Mouse (Mus musculus) Patski (cell line): ENCODE measurements around the gene Klhdc8b. TPM values are rescaled to one million over a fixed set of nuclear protein-coding genes. Genes with fewer than 3 reads are reported as not detected.

Experiments used
- ATAC-seq: fragments of 100-300 bp; one replicate; pipeline ENCODE4 v1.8.0; 2021
- CTCF ChIA-PET: fragments of 350-600 bp; sonication (Branson Sonifier 250); formaldehyde crosslinking; loops from one replicate; lab custom pipeline; 2022; ENCODE audit warnings: inconsistent platforms; lab: Charles Lee
- POLR2A ChIA-PET: fragments of 350-600 bp; sonication (Branson Sonifier 250); formaldehyde crosslinking; loops from one replicate; lab custom pipeline; 2022; ENCODE audit warnings: antibody characterized with exemption, inconsistent platforms; lab: Charles Lee
- DNase-seq: peaks from one replicate; pipeline ENCODE4 v3.0.0-alpha.2; 2011; ENCODE audit warnings: low read depth, low spot score
- H3K27me3 ChIP-seq: fragments of 371-371 bp; one replicate; pipeline ENCODE4 v1.5.1; 2021
- CTCF ChIP-seq: fragments of 100-300 bp; IDR thresholded peaks from one replicate; pipeline ENCODE4 v1.5.1; 2021
- in situ Hi-C: fragments of 300-500 bp; cut with MboI; formaldehyde crosslinking; loops from 3 replicates; pipeline ENCODE4 v1.11.1; 2018; ENCODE audit warnings: low pct_unique_long_range_greater_than_20kb, mixed read lengths
- polyA plus RNA-seq: library from polyadenylated mRNA; unstranded; gene quantifications from one replicate; pipeline ENCODE4 v1.2.3, GENCODE M21; 2021

Gene Klhdc8b
- polyA plus RNA-seq, 1 experiment from 2014 or later = 20.8 TPM

DNA sequence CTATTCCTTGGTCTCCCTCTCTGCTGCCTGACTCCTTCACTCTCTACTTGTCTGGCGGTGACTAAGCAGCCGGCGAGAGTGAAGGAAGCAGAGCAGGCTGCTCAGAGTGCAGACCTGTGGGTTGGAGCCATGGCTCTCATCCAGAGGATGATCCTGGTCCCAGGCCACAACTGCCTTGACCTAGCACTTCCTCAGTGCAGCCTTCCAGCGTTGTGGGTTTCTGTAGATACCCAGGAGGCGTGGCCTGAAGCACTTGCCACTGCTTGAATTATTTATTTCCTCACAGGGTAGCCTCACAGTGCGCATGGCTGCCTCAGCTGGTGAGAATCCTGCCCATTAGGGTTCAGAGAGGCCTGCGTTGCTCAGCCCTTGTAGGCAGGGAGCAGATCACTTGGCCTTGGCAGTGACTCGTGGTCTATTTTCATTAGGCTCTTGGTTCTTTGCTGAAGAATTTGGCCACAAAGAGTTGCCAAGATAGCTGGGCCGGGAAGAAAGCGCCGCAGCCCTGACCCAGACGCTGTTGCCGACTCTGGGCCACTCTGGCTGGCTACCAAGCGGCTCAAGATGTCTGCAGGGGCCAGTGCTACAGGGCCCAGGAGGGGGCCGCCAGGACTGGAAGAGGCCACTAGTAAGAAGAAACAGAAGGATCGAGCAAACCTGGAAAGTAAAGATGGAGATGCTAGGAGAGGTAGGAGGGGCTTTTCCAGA lies 30.8 kb upstream of the Klhdc8b start:
- ATAC-seq = peak; percentile 2
- POLR2A ChIA-PET = interaction anchor here (0.8 to 5.5 kb wide), 4 partner anchors 12 to 110 kb away, joined by 3 to 30 read pairs (median 3); partner anchors contain the start of gene Lamb2
- H3K27me3 ChIP-seq = no peaks in the 10 kb centered on the region
- TF ChIP-seq CTCF = no peak
- in situ Hi-C loops = no loop called here
- CTCF ChIA-PET = no interaction called here
- DNase-seq = peak; percentile 37

DNA sequence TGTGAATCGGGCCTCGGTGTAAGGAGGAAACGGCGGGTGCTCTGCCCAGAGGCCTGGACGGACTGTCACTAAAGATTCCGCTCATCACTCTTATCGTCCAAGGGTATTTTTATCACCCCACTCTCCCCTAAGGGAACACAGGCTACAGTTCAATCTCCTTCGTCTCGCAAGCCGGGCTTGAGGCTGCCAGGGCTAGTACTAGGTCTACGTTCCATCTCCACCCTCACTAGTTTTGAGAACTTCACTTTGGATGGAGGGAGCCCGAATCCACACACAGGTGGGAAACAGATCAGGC lies 29.9 kb upstream of the Klhdc8b start:
- no peaks in the 10 kb centered on the region for H3K27me3 ChIP-seq
- ChIA-PET CTCF (no interaction called here), POLR2A (interaction anchor here (1.0 to 5.5 kb wide), 3 partner anchors 11 to 28 kb away, joined by 3 to 30 read pairs (median 3); partner anchors contain the start of gene Lamb2)
- no peak for TF ChIP-seq CTCF
- no peak for DNase-seq
- no peak for ATAC-seq
- in situ Hi-C loops = no loop called here

- no peak for TF ChIP-seq CTCF
- in situ Hi-C loops = no loop called here
- ChIA-PET POLR2A (interaction anchor here (0.5 to 5.5 kb wide), 5 partner anchors 11 to 73 kb away, joined by 3 to 30 read pairs (median 3); partner anchors contain the start of genes Lamb2 and Qars), CTCF (no interaction called here)
- DNase-seq (peak; percentile 73), ATAC-seq (peak; percentile 81)
- no peaks in the 10 kb centered on the region for H3K27me3 ChIP-seq
These were observed 29.3 kb upstream of the Klhdc8b start, which contains the start of gene Usp19 for GRCm38 (mm10) chr9:108490559-108491285. Gene Usp19 (plus strand): TSS chr9:108490602.

- no peak for ATAC-seq
- no peaks in the 10 kb centered on the region for H3K27me3 ChIP-seq
- no peak for DNase-seq
- POLR2A ChIA-PET = interaction anchor here (1.1 to 5.5 kb wide), 3 partner anchors 10 to 28 kb away, joined by 3 to 30 read pairs (median 4); partner anchors contain the start of genes Lamb2 and Qars
- in situ Hi-C loops = no loop called here
- CTCF ChIA-PET = no interaction called here
- TF ChIP-seq CTCF = no peak
These were observed 28.5 kb upstream of the Klhdc8b start for GRCm38 (mm10) chr9:108489702-108490558.

DNA sequence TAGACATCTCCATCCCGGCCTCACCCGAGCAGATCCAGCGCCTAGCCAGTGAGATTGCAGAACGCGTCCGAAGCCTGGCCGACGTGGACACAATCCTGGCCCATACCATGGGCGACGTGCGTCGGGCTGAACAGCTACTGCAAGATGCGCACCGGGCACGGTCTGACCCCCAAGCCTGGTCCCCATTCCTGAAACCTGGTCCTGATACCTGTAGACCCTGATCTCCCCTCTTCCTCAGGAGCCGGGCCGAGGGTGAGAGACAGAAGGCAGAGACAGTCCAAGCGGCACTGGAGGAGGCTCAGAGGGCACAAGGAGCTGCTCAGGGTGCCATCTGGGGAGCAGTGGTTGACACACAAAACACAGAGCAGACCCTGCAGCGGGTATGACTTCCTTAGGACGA lies 27.8 kb upstream of the Klhdc8b start:
- ATAC-seq = no peak
- ChIA-PET CTCF (no interaction called here), POLR2A (interaction anchor here (5.5 kb wide), 1 partner anchor 9 kb away, joined by 30 read pairs; the partner anchor contains the start of gene Lamb2)
- in situ Hi-C loops = no loop called here
- TF ChIP-seq CTCF = no peak
- no peak for DNase-seq
- H3K27me3 ChIP-seq = no peaks in the 10 kb centered on the region

GRCm38 (mm10) chr9:108488403-108488802 lies 27.0 kb upstream of the Klhdc8b start:
- TF ChIP-seq CTCF = no peak
- CTCF ChIA-PET = no interaction called here
- no peaks in the 10 kb centered on the region for H3K27me3 ChIP-seq
- ATAC-seq (no peak), DNase-seq (no peak)
- in situ Hi-C loops = no loop called here
- POLR2A ChIA-PET = interaction anchor here (5.5 kb wide), 1 partner anchor 8 kb away, joined by 30 read pairs; the partner anchor contains the start of gene Lamb2

DNA sequence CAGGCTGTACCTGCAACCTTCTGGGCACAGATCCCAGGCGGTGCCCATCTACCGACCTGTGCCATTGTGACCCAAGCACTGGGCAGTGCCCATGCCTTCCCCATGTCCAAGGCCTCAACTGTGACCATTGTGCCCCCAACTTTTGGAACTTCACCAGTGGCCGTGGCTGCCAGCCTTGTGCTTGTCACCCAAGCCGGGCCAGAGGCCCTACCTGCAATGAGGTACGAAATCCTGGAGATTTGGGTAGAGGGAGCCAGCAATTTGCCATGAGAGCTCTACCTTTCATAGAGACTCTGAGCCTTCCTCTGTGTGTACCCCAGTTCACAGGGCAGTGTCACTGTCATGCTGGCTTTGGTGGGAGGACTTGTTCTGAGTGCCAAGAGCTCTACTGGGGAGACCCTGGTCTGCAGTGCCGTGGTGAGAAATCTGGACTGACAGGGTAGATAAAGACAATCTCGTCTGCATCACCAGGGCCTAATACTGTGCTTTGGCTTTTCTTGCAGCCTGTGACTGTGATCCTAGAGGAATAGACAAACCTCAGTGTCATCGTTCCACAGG lies 25.7 kb upstream of the Klhdc8b start:
- ATAC-seq (no peak), DNase-seq (no peak)
- no peak for TF ChIP-seq CTCF
- ChIA-PET POLR2A (no interaction called here), CTCF (interaction anchor here (1.2 kb wide), 1 partner anchor 14 kb away, joined by 3 read pairs; no protein-coding TSS in a partner anchor)
- in situ Hi-C loops = no loop called here
- no peaks in the 10 kb centered on the region for H3K27me3 ChIP-seq

DNA sequence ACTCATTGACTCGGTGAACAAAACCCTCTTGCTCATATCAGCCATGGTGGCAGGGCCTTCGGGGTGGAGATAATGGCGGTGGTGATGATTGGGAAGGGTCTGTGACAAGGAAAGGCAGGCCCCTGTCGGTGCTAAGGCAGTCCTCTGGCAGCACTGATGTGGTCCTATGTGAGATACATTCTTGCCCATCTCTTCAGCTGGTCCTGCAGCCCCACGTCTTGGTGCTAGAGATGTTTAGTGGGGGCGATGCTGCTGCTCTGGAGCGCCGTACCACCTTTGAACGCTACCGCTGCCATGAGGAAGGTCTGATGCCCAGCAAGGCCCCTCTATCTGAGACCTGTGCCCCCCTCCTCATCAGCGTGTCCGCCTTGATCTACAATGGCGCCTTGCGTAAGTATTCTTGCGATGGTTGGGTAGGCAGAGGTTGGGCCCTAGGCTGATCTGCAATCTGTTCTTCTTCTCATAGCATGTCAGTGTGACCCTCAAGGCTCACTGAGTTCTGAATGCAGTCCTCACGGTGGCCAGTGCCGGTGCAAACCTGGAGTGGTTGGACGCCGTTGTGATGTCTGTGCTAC lies 24.0 kb upstream of the Klhdc8b start:
- in situ Hi-C loops = no loop called here
- ChIA-PET CTCF (no interaction called here), POLR2A (interaction anchor here (0.6 kb wide), 1 partner anchor 267 kb away, joined by 5 read pairs; no protein-coding TSS in a partner anchor)
- TF ChIP-seq CTCF = no peak
- ATAC-seq (no peak), DNase-seq (no peak)
- no peaks in the 10 kb centered on the region for H3K27me3 ChIP-seq

DNA sequence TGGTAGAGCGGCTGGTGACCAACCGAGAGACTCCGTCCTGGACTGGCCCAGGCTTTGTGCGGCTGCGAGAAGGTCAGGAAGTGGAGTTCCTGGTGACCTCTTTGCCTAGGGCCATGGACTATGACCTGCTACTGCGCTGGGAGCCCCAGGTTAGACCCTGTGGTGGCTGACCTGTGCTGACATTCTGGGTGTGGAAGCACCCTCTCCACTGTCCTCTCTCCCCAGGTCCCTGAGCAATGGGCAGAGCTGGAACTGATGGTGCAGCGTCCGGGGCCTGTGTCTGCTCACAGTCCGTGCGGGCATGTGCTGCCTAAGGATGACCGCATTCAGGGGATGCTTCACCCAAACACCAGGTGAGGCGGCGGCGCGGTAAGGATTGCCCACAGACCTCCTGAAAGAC lies 22.6 kb upstream of the Klhdc8b start:
- in situ Hi-C loops = no loop called here
- POLR2A ChIA-PET = no interaction called here
- DNase-seq (no peak), ATAC-seq (no peak)
- H3K27me3 ChIP-seq = no peaks in the 10 kb centered on the region
- no peak for TF ChIP-seq CTCF
- CTCF ChIA-PET = no interaction called here
